Mouse (Mus musculus): ENCODE measurements around the gene Slc37a2. TPM values are rescaled to one million over a fixed set of nuclear protein-coding genes. Genes with fewer than 3 reads are reported as not detected.
A peak's percentile ranks its signal among the peaks of the same experiment; 100 is the strongest.
"Not testable (repeated sequence)": the region's sequence is repeated elsewhere in the genome, so short reads cannot be mapped to it uniquely, and the experiment has no call there.

Slc37a2 gene
- total RNA-seq (2015; ENCODE audit: low replicate concordance) (2.1 and 2.5 TPM in 2 replicates), total RNA-seq (2017; ENCODE audit: low replicate concordance) (1.7 and 1.8 TPM in 2 replicates)

DNA sequence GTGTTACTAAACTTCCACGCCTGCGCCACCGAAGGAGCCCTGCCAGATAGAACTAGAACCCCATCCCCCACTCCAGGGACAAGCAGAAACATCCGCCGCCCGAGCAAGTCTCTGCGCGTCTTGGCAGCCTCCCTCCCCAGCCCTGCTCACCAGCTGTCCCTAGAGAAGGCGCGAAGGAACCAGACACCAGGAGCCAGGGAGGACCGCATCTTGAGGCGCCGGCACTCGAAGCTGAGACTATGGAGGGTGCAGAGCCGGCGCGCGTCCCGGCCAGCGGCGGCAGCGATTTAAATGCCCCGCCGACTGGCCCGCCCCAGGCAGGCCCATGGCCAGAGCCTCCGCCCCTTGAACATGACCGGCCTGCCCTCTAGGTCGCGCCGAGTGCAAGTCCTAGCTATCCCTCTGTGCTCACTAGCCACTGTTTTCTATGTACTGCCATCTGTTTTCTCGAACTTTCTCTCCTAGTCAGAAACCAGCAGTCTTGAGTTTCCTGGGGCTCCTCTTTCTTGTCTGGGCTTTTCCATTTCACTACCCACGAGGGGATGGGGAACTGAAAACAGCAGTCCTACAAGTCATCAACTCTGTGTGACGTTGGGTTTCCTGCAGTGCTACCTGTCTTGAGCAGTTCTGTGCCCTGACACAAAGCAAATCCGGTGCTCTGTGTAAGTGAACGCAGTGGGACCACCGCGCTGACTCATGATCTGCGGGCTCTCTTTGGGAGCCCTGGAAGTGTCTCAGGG lies at the start of gene Slc37a2:
TSS of gene Slc37a2 (minus strand) at position 590 of the 740 bp plus-strand sequence.
- ATAC-seq (replicated peaks; ENCODE audit: low FRiP score, poor library complexity, severe bottlenecking), result no peak

- no peak for ATAC-seq (replicated peaks; ENCODE audit: low FRiP score, poor library complexity, severe bottlenecking)
These were observed 46.2 kb upstream of the Slc37a2 start for GRCm38 (mm10) chr9:37301720-37302119.

GRCm38 (mm10) chr9:37300501-37300900 lies 45.0 kb upstream of the Slc37a2 start:
- ATAC-seq (replicated peaks; ENCODE audit: low FRiP score, poor library complexity, severe bottlenecking), result not testable (repeated sequence)

- no peak for ATAC-seq (replicated peaks; ENCODE audit: low FRiP score, poor library complexity, severe bottlenecking)
These were observed 40.0 kb upstream of the Slc37a2 start for GRCm38 (mm10) chr9:37295586-37295985.

DNA sequence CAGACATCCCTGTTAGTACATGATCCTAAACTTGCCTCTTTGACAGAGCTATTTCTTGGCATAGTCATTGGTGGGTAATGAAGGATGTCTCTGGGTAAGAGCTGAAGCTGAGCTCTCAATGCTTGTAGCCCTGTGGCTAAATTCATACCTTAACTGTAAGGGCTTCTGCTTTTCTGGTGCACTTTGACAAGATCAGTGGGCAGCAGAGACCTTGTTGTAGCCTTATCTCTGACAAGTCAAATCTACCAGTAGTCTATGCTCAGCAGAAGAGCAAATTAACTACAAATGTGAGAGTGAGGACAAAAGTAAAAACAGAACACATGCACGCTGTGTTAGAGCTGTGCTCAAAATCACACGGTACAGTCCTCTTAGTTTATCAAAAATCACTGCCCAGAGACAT lies 11.1 kb upstream of the Slc37a2 start:
- no peak for ATAC-seq (replicated peaks; ENCODE audit: low FRiP score, poor library complexity, severe bottlenecking)

GRCm38 (mm10) chr9:37255889-37256225 lies 319 bp upstream of the Slc37a2 start:
- no peak for ATAC-seq (replicated peaks; ENCODE audit: low FRiP score, poor library complexity, severe bottlenecking)

DNA sequence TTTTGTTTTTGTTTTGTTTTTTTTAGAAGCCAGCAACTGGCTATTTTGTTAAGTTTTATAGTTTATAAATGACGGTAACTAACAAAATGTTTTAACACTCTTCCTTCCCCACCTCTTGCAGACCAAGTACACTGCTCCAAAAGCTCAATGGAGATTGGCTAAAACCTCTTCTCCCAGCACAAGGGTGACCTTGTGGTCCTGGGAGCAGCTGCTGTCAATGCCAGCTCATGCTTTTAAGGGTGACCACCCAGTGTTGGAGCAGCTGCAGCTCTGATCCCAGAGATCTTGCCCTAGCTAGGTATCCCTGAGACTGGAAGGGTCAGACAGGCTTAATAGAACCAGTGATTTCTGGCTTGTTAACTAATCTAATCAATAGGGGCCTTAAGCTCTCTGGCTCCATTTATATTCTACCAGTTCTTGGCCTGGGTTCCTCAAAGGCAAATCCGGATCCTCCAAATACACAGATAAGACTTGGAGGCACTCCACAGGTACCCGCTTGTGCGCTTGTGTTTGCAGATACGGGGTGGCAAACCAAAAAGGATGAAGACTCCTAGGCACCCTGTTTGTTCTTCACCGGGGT lies 917 bp downstream of the Slc37a2 start:
- no peak for ATAC-seq (replicated peaks; ENCODE audit: low FRiP score, poor library complexity, severe bottlenecking)

- ATAC-seq (replicated peaks; ENCODE audit: low FRiP score, poor library complexity, severe bottlenecking), result no peak
These were observed 4.9 kb downstream of the Slc37a2 start for GRCm38 (mm10) chr9:37250631-37251030.

DNA sequence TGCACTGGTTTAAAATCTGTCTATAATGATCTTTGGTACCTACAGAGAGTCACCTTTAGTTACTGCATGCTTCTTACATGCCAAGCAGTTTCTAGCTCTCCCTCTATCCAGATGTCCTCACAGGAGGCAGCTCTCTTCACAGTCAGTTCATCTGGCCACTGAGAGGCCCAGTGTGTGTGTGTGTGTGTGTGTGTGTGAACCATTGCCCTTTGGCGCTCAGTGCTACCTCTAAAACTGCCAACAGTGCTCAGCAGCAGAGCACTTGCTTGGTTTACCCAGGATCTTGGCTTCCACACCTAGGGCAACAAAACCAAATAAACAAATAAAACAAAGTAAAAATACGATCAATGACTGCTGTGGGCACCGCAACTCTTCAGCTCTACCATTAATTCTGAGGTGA lies 5.6 kb downstream of the Slc37a2 start:
- ATAC-seq (replicated peaks; ENCODE audit: low FRiP score, poor library complexity, severe bottlenecking), result no peak

DNA sequence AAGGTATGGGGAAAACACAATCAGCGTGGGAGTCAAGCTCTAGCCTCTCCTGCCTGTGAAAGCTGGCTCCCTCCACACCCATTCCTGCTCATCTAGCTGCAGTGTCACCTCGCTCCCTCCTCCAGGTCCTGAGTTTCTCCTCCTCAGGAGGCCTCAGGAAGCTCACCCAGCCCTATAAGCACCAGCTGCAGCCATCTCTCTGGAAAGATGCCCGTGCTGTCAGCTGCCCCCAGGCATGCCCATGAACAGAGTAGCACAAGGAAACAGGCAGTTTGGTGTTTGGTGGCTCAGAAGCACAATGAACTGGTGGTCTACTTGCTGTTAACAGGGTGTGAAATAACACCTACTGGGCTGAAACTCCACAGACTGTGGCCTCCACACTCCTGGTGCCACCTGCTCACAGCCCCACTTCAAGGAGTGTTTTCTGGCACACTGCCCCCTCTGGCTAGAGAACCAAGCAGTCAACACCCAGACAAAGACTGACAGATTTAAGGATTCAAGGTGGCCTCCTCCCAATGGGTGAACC lies 7.1 kb downstream of the Slc37a2 start:
- ATAC-seq (replicated peaks; ENCODE audit: low FRiP score, poor library complexity, severe bottlenecking), result no peak

DNA sequence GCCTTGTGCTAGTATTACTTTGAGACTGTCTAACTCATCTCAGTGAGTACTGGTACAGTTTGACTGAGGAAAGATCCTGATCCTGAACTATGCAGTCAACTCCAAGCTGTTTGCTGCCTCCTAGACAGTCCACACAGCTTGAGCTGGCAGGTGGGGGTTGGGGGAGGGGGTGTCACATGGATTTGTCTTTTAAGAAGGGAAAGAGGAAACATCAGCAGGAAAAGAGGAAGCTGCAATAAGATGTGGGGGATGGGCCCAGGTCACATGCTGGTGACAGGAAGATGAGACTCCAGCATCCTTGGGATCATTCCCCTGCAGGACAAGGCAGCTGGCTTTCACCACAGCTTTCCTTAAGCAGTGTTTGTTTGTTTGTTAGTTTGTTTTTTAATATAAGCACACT lies 8.1 kb downstream of the Slc37a2 start:
- ATAC-seq (replicated peaks; ENCODE audit: low FRiP score, poor library complexity, severe bottlenecking), result no peak

GRCm38 (mm10) chr9:37245810-37246209 lies 9.7 kb downstream of the Slc37a2 start:
- ATAC-seq (replicated peaks; ENCODE audit: low FRiP score, poor library complexity, severe bottlenecking), result no peak

DNA sequence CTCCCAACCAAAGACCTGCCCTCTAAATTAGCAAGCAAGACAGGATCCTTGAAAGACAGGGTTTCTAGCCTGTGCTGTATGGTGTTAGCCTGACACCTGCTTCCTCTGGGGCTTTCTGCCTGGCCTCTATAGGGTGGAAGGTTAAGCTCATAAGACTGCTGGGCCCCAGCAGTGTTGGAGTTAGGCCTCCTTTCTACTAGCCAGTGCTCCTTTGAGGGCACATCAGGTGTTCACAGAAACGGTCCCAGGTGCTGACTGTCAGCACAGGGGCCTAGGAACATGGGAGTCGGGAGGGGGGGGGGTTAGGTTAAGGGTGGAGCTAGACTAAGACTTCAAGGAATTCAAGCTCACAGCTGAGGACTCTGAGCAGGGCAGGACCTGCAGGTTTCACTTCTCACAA lies 10.1 kb downstream of the Slc37a2 start:
- no peak for ATAC-seq (replicated peaks; ENCODE audit: low FRiP score, poor library complexity, severe bottlenecking)

GRCm38 (mm10) chr9:37244600-37244999 lies 10.9 kb downstream of the Slc37a2 start:
- ATAC-seq (replicated peaks; ENCODE audit: low FRiP score, poor library complexity, severe bottlenecking), result no peak

DNA sequence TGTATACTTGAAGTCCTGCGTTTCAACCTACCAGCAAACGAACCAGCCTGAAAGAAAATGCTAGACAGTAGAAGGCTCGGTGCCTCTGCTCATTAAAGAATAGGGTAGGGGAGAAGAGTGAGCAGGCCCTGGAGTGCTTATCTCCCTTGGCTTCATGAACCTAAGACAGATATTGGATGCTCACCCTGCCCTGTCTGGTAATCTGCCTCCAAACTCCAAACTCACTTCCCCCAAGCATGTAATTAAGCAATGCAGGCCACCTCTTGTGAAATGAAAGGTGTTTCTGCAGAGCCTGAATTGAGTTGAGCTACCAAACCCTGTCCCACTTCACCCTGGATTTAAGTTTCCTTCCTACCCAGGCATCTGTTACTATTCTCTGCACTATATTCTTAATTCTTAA lies 12.8 kb downstream of the Slc37a2 start:
- ATAC-seq (replicated peaks; ENCODE audit: low FRiP score, poor library complexity, severe bottlenecking), result no peak

- no peak for ATAC-seq (replicated peaks; ENCODE audit: low FRiP score, poor library complexity, severe bottlenecking)
These were observed 19.4 kb downstream of the Slc37a2 start for GRCm38 (mm10) chr9:37235951-37236737.

DNA sequence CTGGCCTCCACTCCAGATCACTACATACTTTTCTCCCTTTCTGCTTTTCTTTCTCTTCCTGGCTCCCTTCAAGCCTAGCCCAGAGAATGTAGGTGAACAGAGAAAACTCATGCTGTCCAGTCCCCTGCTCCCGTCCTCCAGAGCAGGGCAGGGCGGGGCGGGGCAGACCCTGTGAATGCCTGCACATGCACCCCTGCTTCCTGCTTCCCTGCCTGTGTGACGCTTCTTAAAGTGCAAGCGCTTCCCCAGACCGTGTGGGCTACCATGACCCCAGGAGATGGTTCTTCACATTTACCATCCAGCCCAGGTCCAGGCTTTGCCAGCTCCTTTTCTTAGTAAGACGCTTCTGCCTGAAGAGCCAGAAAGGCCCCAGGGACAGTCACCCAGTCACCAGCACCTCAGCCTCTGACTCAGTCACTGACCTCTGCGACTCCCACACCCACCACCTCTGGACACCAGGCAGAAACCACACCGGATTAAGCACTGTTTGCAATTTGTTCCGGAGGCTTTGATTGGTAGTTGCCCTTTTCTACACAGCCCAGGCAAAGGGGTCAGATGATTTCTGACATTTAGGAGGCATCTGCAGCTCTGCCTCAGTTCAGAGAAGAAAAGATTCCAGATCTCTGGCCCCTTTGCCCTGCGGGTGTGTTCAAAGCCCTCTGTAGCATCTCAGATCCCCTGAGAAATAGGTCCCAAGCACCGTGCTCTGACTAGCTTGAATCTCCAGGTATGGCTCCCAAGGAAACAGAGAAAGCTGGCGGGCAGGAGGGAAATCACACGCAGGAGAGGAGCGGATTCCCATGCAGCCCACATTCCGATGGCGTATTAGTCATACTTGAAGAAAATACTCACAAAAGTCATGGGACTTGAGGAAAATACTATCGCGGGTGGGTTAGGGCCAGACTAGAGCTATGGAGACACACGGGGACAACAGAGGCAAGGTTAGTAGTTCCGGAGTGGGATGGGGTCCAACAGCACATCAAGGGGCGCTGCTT lies 23.0 kb downstream of the Slc37a2 start:
- no peak for ATAC-seq (replicated peaks; ENCODE audit: low FRiP score, poor library complexity, severe bottlenecking)

DNA sequence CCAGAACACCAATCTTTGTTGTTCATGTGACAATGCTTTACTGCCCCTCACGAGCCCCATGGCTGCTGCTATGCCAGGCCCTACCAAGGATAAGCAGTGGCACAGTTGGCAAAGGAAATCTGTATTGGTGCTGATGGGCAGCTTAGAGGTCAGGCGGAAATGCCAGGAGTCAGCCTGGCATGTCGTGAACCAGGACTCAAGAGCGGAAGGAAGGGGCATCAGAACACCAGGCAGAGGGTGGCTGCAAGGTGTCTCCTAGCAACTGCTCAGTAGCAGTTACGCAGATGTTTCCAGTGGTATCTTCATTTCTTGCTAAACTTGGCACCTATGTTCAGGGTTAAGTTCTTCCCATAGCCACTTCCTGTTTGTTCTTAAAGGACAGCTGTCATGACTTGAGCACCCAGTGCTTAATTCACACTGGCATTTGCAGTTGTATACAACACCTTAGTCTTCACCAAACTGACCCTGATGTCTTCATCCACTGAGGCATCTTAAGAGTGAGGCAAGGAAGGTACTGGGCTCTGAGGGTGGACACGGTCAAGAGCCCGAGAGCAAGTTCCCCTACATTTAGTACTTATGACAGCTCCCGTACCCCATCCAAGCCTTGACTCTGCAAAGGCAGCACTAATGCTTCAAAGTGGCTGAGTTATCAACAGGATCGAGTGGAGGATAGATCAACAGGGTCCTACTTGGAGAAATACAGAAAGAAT lies 24.9 kb downstream of the Slc37a2 start:
- no peak for ATAC-seq (replicated peaks; ENCODE audit: low FRiP score, poor library complexity, severe bottlenecking)

DNA sequence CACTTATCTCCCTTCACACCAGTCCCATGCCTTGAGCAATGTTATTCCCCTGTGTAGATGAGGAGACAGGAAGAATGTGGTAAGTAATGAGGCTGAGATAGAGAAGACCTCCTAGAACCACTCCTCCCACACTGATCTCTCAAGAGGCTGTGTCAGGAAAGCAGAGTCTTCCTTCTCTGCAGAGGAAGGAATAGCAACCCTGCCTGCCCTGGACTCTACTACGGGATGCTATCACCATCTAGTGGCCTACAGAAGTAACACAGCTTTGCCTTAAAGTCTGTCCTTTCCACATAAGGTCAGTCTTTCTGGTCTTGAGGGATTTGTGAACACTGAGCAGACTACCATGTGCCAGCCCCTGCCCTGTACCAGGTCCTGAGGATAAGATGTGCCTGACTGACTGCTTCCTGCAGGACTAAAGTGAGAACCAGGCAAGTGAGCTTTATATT lies 25.6 kb downstream of the Slc37a2 start:
- 0 out of 2 replicates have a peak, but pooled peaks have one; percentile 60 for ATAC-seq (replicated peaks; ENCODE audit: low FRiP score, poor library complexity, severe bottlenecking)
